8 mouse cellular contexts compared by ENCODE assay signal in genomic region chr15:99457606-99458401, GRCm38 (mm10). TPM values are rescaled to one million over a fixed set of nuclear protein-coding genes. Genes with fewer than 3 reads are reported as not detected.
DNase-seq lines count a peak whose midpoint lies in the region; ATAC-seq and TF ChIP-seq lines count a peak whose summit lies in the region.

Nckap5l (minus strand) TSS chr15:99457748.

- peak within 1 kb of the TSS; percentile 84 for H3K9ac ChIP-seq in embryonic facial prominence, embryonic 14.5 days (ENCODE audit: low read depth, low read length)
- peak within 1 kb of the TSS; percentile 76 for H3K9ac ChIP-seq in kidney, embryonic 14.5 days (ENCODE audit: low read depth, low read length)
- peak within 1 kb of the TSS; percentile 64 for H3K9ac ChIP-seq in liver, adult 2 months (ENCODE audit: low read depth, low read length)

- peak within 1 kb of the TSS; percentile 93 for H3K27ac ChIP-seq in embryonic facial prominence, embryonic 14.5 days (replicated peaks; ENCODE audit: low read depth, low read length)
- H3K27ac ChIP-seq in kidney, embryonic 14.5 days (ENCODE audit: low read depth, low read length): peak within 1 kb of the TSS; percentile 87
- 0 out of 2 replicates have a peak within 1 kb of the TSS, but pooled peaks have one; percentile 2 for H3K27ac ChIP-seq in liver, adult 2 months (replicated peaks; ENCODE audit: insufficient read depth, low read depth, low read length)

- TF ChIP-seq CTCF in liver, adult 2 months (IDR thresholded peaks at IDR 0.05; ENCODE audit: low read depth, low read length): no peak

- H3K4me1 ChIP-seq in embryonic facial prominence, embryonic 14.5 days (ENCODE audit: control insufficient read depth, insufficient read depth, low read length): peaks cover 24% of the 10 kb centered on the region
- H3K4me1 ChIP-seq in kidney, embryonic 14.5 days (ENCODE audit: control insufficient read depth, insufficient read depth, low read length): peaks cover 19% of the 10 kb centered on the region
- no peaks in the 10 kb centered on the region for H3K4me1 ChIP-seq in liver, adult 2 months (ENCODE audit: control insufficient read depth, insufficient read depth, low read length)

- H3K27me3 ChIP-seq in embryonic facial prominence, embryonic 14.5 days (replicated peaks; ENCODE audit: control insufficient read depth, insufficient read depth, low read length): no peaks in the 10 kb centered on the region
- no peaks in the 10 kb centered on the region for H3K27me3 ChIP-seq in kidney, embryonic 14.5 days (ENCODE audit: control insufficient read depth, insufficient read depth, low read length)
- H3K27me3 ChIP-seq in liver, adult 2 months (ENCODE audit: control insufficient read depth, insufficient read depth, low read length): no peaks in the 10 kb centered on the region
- no peaks in the 10 kb centered on the region for H3K27me3 ChIP-seq in myocyte (ENCODE audit: control insufficient read depth, insufficient read depth, insufficient read length)
- H3K27me3 ChIP-seq in splenic B cell, adult 2 months (ENCODE audit: control insufficient read depth, insufficient read depth, low read length, poor library complexity, severe bottlenecking): no peaks in the 10 kb centered on the region

- ATAC-seq in embryonic facial prominence, embryonic 14.5 days (ENCODE audit: low read depth): peak; percentile 95
- ATAC-seq in kidney, embryonic 14.5 days (ENCODE audit: low FRiP score, low TSS enrichment): peak; percentile 96

- peak within 1 kb of the TSS; percentile 85 for H3K4me3 ChIP-seq in embryonic facial prominence, embryonic 14.5 days (ENCODE audit: low read depth, low read length)
- peak within 1 kb of the TSS; percentile 84 for H3K4me3 ChIP-seq in kidney, embryonic 14.5 days (ENCODE audit: low read length)
- H3K4me3 ChIP-seq in liver, adult 2 months (ENCODE audit: insufficient read depth, low read depth, low read length): peak within 1 kb of the TSS; percentile 84
- H3K4me3 ChIP-seq in myocyte: peak within 1 kb of the TSS; percentile 95

- H3K4me2 ChIP-seq in embryonic facial prominence, embryonic 14.5 days (ENCODE audit: low read depth, low read length): peak within 1 kb of the TSS; percentile 61
- peak within 1 kb of the TSS; percentile 81 for H3K4me2 ChIP-seq in kidney, embryonic 14.5 days (replicated peaks; ENCODE audit: low read depth, low read length)
- H3K4me2 ChIP-seq in myocyte (ENCODE audit: low read depth): peak within 1 kb of the TSS; percentile 93

- H3K9me3 ChIP-seq in embryonic facial prominence, embryonic 14.5 days (ENCODE audit: control insufficient read depth, low read length): no peaks in the 10 kb centered on the region
- no peaks in the 10 kb centered on the region for H3K9me3 ChIP-seq in kidney, embryonic 14.5 days (ENCODE audit: control insufficient read depth, low read length)

- H3K79me2 ChIP-seq in liver, adult 2 months (ENCODE audit: control insufficient read depth, insufficient read depth, low read length): no peaks in the 10 kb centered on the region
- peaks cover 52% of the 10 kb centered on the region for H3K79me2 ChIP-seq in myocyte (ENCODE audit: control insufficient read depth, insufficient read depth)

- no peak for TF ChIP-seq POLR2A in liver, adult 2 months (IDR thresholded peaks at IDR 0.05; ENCODE audit: extremely low read depth, insufficient read depth, low read length)
- peak; percentile 75 for TF ChIP-seq POLR2A in myocyte (IDR thresholded peaks at IDR 0.05; ENCODE audit: insufficient read length, low read depth)

- H3K36me3 ChIP-seq in embryonic facial prominence, embryonic 14.5 days (ENCODE audit: control insufficient read depth, insufficient read depth, low read length): 0 out of 2 replicates have a peak, but pooled peaks cover 20% of the 10 kb centered on the region
- H3K36me3 ChIP-seq in kidney, embryonic 14.5 days (ENCODE audit: control insufficient read depth, insufficient read depth, low read length): peaks cover 6% of the 10 kb centered on the region; the same call in 1 of the 2 replicates
- H3K36me3 ChIP-seq in liver, adult 2 months (ENCODE audit: control insufficient read depth, insufficient read depth, low read length): no peaks in the 10 kb centered on the region
- H3K36me3 ChIP-seq in myocyte (ENCODE audit: control insufficient read depth, insufficient read depth): peaks cover 3% of the 10 kb centered on the region
- H3K36me3 ChIP-seq in splenic B cell, adult 2 months (ENCODE audit: control insufficient read depth, insufficient read depth, low read length, poor library complexity, severe bottlenecking): no peaks in the 10 kb centered on the region

- under 1% methylated on average over 29 of the region's 45 CpGs for WGBS in embryonic facial prominence, embryonic 14.5 days
- under 1% methylated on average over 44 of the region's 45 CpGs for WGBS in kidney, embryonic 14.5 days
- 2% methylated on average over 44 of the region's 45 CpGs for WGBS in liver, adult 2 months

- peak; percentile 95 for DNase-seq in 416B (ENCODE audit: low read depth)
- peak; percentile 81 to 92 for DNase-seq in adrenal gland, postnatal 4 days (ENCODE audit: low spot score in 2 of 2)
- peak; percentile 97 for DNase-seq in embryonic facial prominence, embryonic 14.5 days (ENCODE audit: low spot score)
- peak; percentile 91 to 92 for DNase-seq in heart, adult 9 months (ENCODE audit: low spot score in 2 of 2)
- peak; percentile 53 for DNase-seq in liver, adult 2 months (ENCODE audit: extremely low read depth, low read depth, low spot score)
- peak; percentile 86 for DNase-seq in splenic B cell, adult 2 months (ENCODE audit: low read depth, low spot score)

- H3ac ChIP-seq in myocyte (ENCODE audit: control insufficient read depth, insufficient read length): peak within 1 kb of the TSS; percentile 57

TF ChIP-seq in myocyte, 11 proteins besides CTCF, POLR2A, EP300 and RAD21:
- no peak for TF ChIP-seq SRF (IDR thresholded peaks at IDR 0.05; ENCODE audit: control insufficient read depth, insufficient read length, low read depth)
- peak; percentile 50 for TF ChIP-seq MAX (IDR thresholded peaks at IDR 0.05; ENCODE audit: low read depth)
- peak in 1 of 3 experiments; percentile 51 for TF ChIP-seq MYOG (IDR thresholded peaks at IDR 0.05; ENCODE audit: control insufficient read depth in 1 of 3, insufficient read depth in 1 of 3, insufficient read length in 2 of 3, low read depth in 2 of 3)
- TF ChIP-seq E2F4 (IDR thresholded peaks at IDR 0.05; ENCODE audit: insufficient read depth): no peak
- TF ChIP-seq TCF12 (IDR thresholded peaks at IDR 0.05; ENCODE audit: insufficient read depth, poor library complexity, severe bottlenecking): no peak
- no peak for TF ChIP-seq REST (IDR thresholded peaks at IDR 0.05; ENCODE audit: insufficient read depth, insufficient read length)
- peak in 1 of 3 experiments; percentile 28 for TF ChIP-seq MYOD1 (IDR thresholded peaks at IDR 0.05; ENCODE audit: control insufficient read depth in 1 of 3, insufficient read length in 2 of 3, low read depth in 2 of 3)
- no peak for TF ChIP-seq USF1 (IDR thresholded peaks at IDR 0.05; ENCODE audit: low read depth)
- peak; percentile 74 for TF ChIP-seq POLR2AphosphoS2 (IDR thresholded peaks at IDR 0.05; ENCODE audit: insufficient read length, low read depth)
- no peak for TF ChIP-seq CEBPB (IDR thresholded peaks at IDR 0.05; ENCODE audit: insufficient read depth, poor library complexity, severe bottlenecking)

RNA-seq across cellular contexts. Expression of gene Nckap5l, which starts in this region (rescaled TPM):
- 10 to 100 TPM; 35.7 to 44.5 TPM for total RNA-seq in adrenal gland, postnatal 4 days (2021)
- polyA plus RNA-seq in embryonic facial prominence, embryonic 14.5 days (2014; fragmentation: Nextera tagmentation; extraction: Ambion mirVana): 12.5 and 13.1 TPM in 2 replicates
- polyA plus RNA-seq in kidney, embryonic 14.5 days (2014; fragmentation: Nextera tagmentation; extraction: Ambion mirVana): 9.3 and 11.8 TPM in 2 replicates
- 0.09 and 0.27 TPM in 2 replicates for total RNA-seq in liver, adult 2 months (2014; rRNA removed)
- polyA plus RNA-seq in liver, adult 2 months (2012; rRNA removed): 0.31 and 0.56 TPM in 2 replicates
- 40.9 TPM for polyA plus RNA-seq in myocyte (2012; fragmentation: generic; extraction: Trizol)

Comparison
In these comparisons a context has a peak if more than half of its experiments do, and no peak if none do; other contexts are left out.
1. Peak in every context shown above with its lines: DNase-seq, ATAC-seq, H3K4me3 ChIP-seq and H3K27ac ChIP-seq.
2. RNA of gene Nckap5l (total RNA-seq): 35.7 to 44.5 TPM in adrenal gland, postnatal 4 days; 0.09 to 0.27 TPM in liver, adult 2 months; every median in the first group is over 10 times any median in the second.
3. Peak in DNase-seq, H3K4me3 ChIP-seq, H3K27ac ChIP-seq and H3K9ac ChIP-seq in liver, adult 2 months; RNA of the gene not detected or under 1 TPM.
4. H3K27ac ChIP-seq: peak in every context shown above with its lines; median percentile 93 in embryonic facial prominence, embryonic 14.5 days; 87 in kidney, embryonic 14.5 days; 2 in liver, adult 2 months.